Mouse (Mus musculus): ENCODE measurements around the gene Etfa. TPM values are rescaled to one million over a fixed set of nuclear protein-coding genes. Genes with fewer than 3 reads are reported as not detected.

The Etfa gene
- polyA plus RNA-seq (2011; ENCODE audit: insufficient read depth, insufficient read length, low replicate concordance, missing spikeins): 27.6 and 28.8 TPM in 2 replicates

DNA sequence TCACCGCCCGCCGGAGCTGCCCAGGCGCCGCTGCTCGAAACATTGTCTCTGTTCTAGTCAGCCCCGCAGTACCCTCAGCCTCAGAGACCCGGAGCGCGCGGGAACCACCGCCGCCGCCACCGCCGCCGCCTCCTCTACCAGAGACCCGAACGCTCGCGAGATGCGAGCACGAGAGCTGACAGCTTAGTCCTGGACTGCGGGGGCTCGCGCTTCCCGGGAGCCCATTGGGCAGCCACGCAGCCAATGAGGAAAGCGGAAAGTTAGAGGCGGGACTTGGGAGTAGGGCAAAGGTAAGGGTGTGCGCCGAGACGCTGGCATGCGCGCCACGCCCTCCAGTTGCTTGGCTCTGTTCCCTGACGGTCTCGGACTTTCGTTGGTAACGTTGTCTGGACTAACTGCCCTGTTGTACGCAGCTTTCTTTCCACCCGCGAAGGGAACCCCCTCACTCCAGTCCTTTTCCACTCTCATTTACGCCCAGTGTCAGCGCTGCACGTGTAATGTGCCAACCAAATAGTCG lies at the start of gene Etfa:
Gene Etfa, minus strand, starts transcription at position 217 of the 517 bp plus-strand sequence.
- H3K27ac ChIP-seq (ENCODE audit: control insufficient read depth, insufficient read depth, low read depth, low read length, poor library complexity): peak within 1 kb of the TSS; percentile 81
- peak within 1 kb of the TSS; percentile 83 for H3K4me3 ChIP-seq (replicated peaks; ENCODE audit: control insufficient read depth, low read depth, low read length)
- H3K4me1 ChIP-seq (ENCODE audit: control insufficient read depth, insufficient read depth, low read length): no peaks in the 10 kb centered on the region
- TF ChIP-seq CTCF (IDR thresholded peaks at IDR 0.05; ENCODE audit: control insufficient read depth, insufficient read depth, low read length) (no peak), POLR2A (IDR thresholded peaks at IDR 0.05; ENCODE audit: borderline replicate concordance, control insufficient read depth, low read depth, low read length) (peak; percentile 60; the same call in 1 of the 2 replicates)
- under 1% methylated on average over 47 of the region's 47 CpGs for WGBS

DNA sequence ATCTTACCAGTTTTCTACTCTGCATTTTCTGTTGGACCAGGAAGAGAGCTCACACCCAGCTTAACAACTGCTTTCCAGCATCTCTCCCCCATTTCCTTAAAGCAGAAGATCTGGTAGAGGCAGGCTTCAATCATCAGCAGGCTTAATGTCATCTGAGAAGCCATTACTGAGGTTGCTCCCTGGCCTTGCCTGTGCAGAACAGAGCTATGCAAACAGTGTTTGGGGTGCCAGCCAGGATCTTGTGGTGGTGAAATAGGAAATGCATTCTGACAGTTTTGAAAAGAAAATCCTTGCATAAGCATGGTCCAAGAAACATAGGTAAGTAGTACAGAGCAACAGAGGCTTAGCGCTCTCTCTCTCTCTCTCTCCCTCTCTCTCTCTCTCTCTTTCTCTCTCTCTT lies 48.9 kb upstream of the Etfa start:
- no peak overlapping the region for H3K4me3 ChIP-seq (replicated peaks; ENCODE audit: control insufficient read depth, low read depth, low read length)
- WGBS: 50% methylated on average over 1 of the region's 1 CpGs
- no peaks in the 10 kb centered on the region for H3K4me1 ChIP-seq (ENCODE audit: control insufficient read depth, insufficient read depth, low read length)
- TF ChIP-seq POLR2A (IDR thresholded peaks at IDR 0.05; ENCODE audit: borderline replicate concordance, control insufficient read depth, low read depth, low read length): no peak
- TF ChIP-seq CTCF (IDR thresholded peaks at IDR 0.05; ENCODE audit: control insufficient read depth, insufficient read depth, low read length): no peak
- H3K27ac ChIP-seq (ENCODE audit: control insufficient read depth, insufficient read depth, low read depth, low read length, poor library complexity): no peak overlapping the region

DNA sequence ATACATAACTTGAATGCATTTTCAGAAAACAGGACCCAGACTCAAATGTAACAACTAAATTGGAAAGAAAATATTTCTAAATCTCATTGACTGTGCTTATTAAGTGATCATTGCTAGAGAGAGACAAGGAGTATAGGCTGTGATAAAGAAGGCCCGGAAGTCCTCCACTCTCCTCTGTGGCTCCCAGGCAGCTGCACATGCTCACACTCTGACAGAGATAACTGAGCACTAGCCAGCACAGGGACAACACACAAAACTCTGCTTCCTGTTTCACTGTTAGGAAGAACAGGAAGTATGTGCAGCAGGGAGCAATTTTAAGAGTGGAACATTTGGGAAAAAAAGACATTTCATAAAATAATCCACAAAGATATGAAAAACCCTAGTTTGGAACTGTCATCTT lies 42.9 kb upstream of the Etfa start:
- Histone ChIP-seq H3K4me1 (ENCODE audit: control insufficient read depth, insufficient read depth, low read length) (no peaks in the 10 kb centered on the region), H3K4me3 (replicated peaks; ENCODE audit: control insufficient read depth, low read depth, low read length) (no peak overlapping the region), H3K27ac (ENCODE audit: control insufficient read depth, insufficient read depth, low read depth, low read length, poor library complexity) (no peak overlapping the region)
- TF ChIP-seq POLR2A (IDR thresholded peaks at IDR 0.05; ENCODE audit: borderline replicate concordance, control insufficient read depth, low read depth, low read length): no peak
- no peak for TF ChIP-seq CTCF (IDR thresholded peaks at IDR 0.05; ENCODE audit: control insufficient read depth, insufficient read depth, low read length)
- WGBS: 61% methylated on average over 1 of the region's 1 CpGs

DNA sequence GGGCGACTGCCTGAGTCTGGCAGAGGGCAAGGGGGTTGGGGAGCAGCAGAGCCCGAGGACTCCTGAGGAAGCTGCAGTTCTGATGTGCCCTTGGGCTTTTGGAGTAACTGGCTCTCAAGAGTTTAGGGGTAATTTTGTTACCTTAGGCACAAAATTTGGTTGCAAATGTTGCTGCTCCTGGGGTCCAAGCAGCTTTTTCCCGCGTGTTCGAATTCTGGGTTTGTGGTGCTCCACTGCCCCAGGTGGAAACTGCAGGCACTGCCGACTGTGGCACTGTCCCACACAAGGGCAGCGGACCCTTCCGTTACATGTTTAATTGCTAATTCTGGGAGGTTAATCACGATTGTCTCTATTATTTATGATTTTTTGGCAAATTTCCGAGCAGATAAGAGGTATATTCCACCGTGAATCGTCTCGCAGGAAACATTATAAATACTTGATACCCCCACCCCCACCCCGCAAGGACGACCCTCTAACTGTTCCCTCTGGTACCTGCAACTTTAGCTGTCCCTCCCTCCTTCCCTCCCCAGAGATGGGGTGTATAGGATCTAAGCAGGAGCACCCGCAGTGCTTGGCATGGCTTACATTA lies 37.4 kb upstream of the Etfa start:
- Histone ChIP-seq H3K27ac (ENCODE audit: control insufficient read depth, insufficient read depth, low read depth, low read length, poor library complexity) (no peak overlapping the region), H3K4me1 (ENCODE audit: control insufficient read depth, insufficient read depth, low read length) (no peaks in the 10 kb centered on the region; the same call in 1 of the 2 replicates), H3K4me3 (replicated peaks; ENCODE audit: control insufficient read depth, low read depth, low read length) (no peak overlapping the region)
- WGBS: 17% methylated on average over 16 of the region's 16 CpGs
- TF ChIP-seq POLR2A (IDR thresholded peaks at IDR 0.05; ENCODE audit: borderline replicate concordance, control insufficient read depth, low read depth, low read length): no peak
- TF ChIP-seq CTCF (IDR thresholded peaks at IDR 0.05; ENCODE audit: control insufficient read depth, insufficient read depth, low read length): peak; percentile 10; the same call in 1 of the 2 replicates

DNA sequence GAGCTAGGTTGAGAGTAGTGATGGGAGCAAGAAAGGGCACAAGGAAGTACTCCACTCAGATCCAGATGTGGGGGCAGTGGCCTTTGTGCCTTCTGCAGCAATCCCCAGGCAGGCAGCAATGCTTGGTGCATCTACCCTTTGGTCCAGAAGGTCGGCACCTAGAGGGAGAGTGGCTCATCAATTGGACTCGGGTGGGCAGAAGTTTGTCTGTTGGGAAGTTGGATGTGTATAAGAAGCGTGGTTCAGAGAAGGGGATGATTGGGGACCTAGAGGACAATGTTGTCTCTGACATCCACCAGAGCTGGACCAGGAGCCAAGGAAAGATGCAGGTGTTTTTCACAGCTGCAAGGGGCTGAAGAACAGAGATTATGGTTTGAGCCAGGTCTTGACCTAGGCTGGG lies 36.8 kb upstream of the Etfa start:
- no peak overlapping the region for H3K27ac ChIP-seq (ENCODE audit: control insufficient read depth, insufficient read depth, low read depth, low read length, poor library complexity)
- no peak for TF ChIP-seq POLR2A (IDR thresholded peaks at IDR 0.05; ENCODE audit: borderline replicate concordance, control insufficient read depth, low read depth, low read length)
- no peak for TF ChIP-seq CTCF (IDR thresholded peaks at IDR 0.05; ENCODE audit: control insufficient read depth, insufficient read depth, low read length)
- 17% methylated on average over 3 of the region's 3 CpGs for WGBS
- no peaks in the 10 kb centered on the region; the same call in 1 of the 2 replicates for H3K4me1 ChIP-seq (ENCODE audit: control insufficient read depth, insufficient read depth, low read length)
- H3K4me3 ChIP-seq (replicated peaks; ENCODE audit: control insufficient read depth, low read depth, low read length): no peak overlapping the region

DNA sequence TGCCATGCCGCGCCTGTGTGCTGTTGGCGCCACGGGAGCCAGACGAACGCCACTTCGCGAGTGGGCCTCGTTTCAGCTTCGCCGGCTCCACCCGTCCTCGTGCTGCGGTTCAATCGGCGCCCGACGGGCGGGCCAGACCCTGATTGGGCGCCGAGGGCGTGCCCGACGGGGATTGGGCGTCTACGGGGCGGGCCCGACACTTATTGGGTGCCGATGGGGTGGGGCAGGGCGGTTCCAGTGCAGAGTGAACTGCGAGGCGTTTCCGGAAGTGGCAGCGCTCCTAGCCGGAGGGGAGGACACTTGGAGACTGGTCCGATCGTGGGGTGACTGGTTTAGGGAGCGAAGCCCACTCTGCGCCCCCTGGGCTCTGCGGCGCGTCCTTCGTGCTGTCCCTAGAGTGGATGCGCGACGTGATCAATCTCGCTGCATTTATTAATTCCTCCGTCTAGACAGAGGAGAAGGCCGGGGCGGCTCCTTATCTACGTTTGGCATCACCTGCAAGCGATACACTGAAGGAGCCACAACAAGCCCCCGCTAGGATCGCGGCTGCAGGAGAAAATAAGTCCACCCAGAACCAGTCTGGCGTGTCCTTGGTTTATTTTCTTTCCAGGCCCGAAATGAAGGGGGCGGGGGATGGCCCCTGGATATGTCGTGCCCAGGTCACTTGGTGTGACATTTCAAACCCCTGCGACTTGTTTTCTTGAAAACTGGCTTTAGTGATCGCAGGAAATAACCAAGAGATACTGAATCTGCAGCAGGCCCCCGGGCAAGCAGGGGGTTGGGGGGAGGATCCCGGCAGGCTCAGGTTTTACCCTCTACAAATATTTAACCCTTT lies 34.4 kb upstream of the Etfa start:
- no peak overlapping the region for H3K4me3 ChIP-seq (replicated peaks; ENCODE audit: control insufficient read depth, low read depth, low read length)
- WGBS: 8% methylated on average over 63 of the region's 63 CpGs
- no peak for TF ChIP-seq POLR2A (IDR thresholded peaks at IDR 0.05; ENCODE audit: borderline replicate concordance, control insufficient read depth, low read depth, low read length)
- no peak overlapping the region for H3K27ac ChIP-seq (ENCODE audit: control insufficient read depth, insufficient read depth, low read depth, low read length, poor library complexity)
- peaks cover 1% of the 10 kb centered on the region for H3K4me1 ChIP-seq (ENCODE audit: control insufficient read depth, insufficient read depth, low read length)

DNA sequence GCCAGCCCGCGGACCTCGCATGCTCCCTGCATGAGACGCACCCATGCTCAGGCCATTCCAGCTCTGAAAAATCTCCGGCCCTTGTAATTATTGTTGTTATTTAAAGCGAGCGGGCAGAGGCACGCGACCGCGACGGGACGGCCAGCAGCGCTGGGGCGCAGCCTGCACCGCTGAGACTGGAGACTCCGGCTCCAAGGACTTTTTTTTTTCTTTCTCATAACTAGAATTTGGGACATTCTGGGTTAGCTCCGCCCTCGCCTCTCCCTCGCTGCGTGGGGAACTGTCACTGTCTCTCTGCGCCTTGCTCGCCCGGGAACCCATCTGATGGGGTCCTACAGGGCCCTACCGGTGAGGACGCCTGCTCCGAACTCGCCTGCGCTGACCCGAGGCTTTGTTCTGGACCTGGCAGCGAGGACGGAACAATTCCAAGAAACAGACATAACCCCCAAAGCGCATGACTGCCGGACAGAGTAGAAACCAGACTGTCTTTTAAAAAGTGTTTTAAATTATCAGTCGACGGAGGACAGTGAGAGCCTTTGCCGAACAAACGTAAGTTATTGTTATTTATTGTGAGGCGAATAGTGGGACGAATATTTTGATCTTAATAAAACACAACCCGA lies 33.6 kb upstream of the Etfa start:
- H3K4me3 ChIP-seq (replicated peaks; ENCODE audit: control insufficient read depth, low read depth, low read length): no peak overlapping the region
- no peak overlapping the region for H3K27ac ChIP-seq (ENCODE audit: control insufficient read depth, insufficient read depth, low read depth, low read length, poor library complexity)
- 12% methylated on average over 41 of the region's 41 CpGs for WGBS
- peaks cover 1% of the 10 kb centered on the region for H3K4me1 ChIP-seq (ENCODE audit: control insufficient read depth, insufficient read depth, low read length)
- TF ChIP-seq CTCF (IDR thresholded peaks at IDR 0.05; ENCODE audit: control insufficient read depth, insufficient read depth, low read length): no peak
- no peak for TF ChIP-seq POLR2A (IDR thresholded peaks at IDR 0.05; ENCODE audit: borderline replicate concordance, control insufficient read depth, low read depth, low read length)

Measured in bone marrow, adult 2 months (tissue).